Mouse (Mus musculus): ENCODE measurements around the gene Srp54b. TPM values are rescaled to one million over a fixed set of nuclear protein-coding genes. Genes with fewer than 3 reads are reported as not detected.
"Not testable (repeated sequence)": the region's sequence is repeated elsewhere in the genome, so short reads cannot be mapped to it uniquely, and the experiment has no call there.

Gene Srp54b
- polyA plus RNA-seq, 1 experiment from 2014 or later: 62.1 TPM

DNA sequence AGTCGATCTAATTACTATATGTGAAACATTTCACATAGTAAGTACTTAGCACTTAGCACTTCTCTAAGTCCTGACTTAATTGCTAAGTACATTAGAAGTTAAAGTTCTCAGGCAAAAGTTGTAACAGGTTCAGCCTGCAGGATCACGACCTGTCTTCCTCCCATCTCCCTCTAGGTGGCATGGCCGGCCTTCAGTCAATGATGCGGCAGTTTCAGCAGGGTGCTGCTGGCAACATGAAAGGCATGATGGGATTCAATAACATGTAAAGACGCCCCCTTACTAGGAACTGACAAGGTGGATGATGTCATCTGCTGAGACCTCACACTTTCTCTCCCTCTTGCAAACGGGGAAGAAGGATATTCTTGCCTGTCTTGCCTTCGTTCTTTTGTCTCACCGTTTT, 32.8 kb downstream of the Srp54b start:
- not testable (repeated sequence) for H3K4me3 ChIP-seq (ENCODE audit: low read depth, low read length); H3K9ac ChIP-seq (replicated peaks; ENCODE audit: low read length); H3K27ac ChIP-seq (replicated peaks; ENCODE audit: low read depth, low read length); H3K4me2 ChIP-seq (ENCODE audit: low read depth, low read length); H3K36me3 ChIP-seq (replicated peaks; ENCODE audit: control insufficient read depth, insufficient read depth, low read depth, low read length); ATAC-seq (replicated peaks; ENCODE audit: insufficient number of reproducible peaks, low FRiP score, low TSS enrichment, low read depth); DNase-seq (ENCODE audit: low spot score); H3K9me3 ChIP-seq (replicated peaks; ENCODE audit: control insufficient read depth, low read length); H3K27me3 ChIP-seq (ENCODE audit: control insufficient read depth, insufficient read depth, low read length); H3K4me1 ChIP-seq (ENCODE audit: control insufficient read depth, insufficient read depth, low read length)
- WGBS: no CpG with 5 or more reads among the region's 8 CpGs

DNA sequence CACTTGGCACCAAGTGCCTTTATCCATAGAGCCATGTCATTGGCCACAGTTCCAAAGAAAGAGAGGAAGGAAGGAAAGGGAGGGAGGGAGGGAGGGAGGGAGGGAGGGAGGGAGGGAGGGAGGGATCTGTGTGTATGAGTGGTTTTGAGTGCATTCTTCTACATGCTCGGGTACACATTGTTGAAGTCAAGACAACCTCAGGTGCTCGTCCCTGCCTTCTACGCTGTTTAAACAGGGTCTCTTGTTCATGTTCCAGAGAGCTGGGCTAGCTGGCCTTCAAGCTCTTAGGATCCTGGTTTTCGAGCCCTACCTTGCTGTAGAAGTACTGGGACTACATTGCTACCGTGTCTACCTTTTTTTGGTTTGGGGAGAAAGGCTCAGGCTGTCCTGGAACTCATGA, 34.2 kb downstream of the Srp54b start:
- H3K9me3 ChIP-seq (replicated peaks; ENCODE audit: control insufficient read depth, low read length); H3K27ac ChIP-seq (replicated peaks; ENCODE audit: low read depth, low read length): not testable (repeated sequence)
- no CpG with 5 or more reads among the region's 5 CpGs for WGBS

DNA sequence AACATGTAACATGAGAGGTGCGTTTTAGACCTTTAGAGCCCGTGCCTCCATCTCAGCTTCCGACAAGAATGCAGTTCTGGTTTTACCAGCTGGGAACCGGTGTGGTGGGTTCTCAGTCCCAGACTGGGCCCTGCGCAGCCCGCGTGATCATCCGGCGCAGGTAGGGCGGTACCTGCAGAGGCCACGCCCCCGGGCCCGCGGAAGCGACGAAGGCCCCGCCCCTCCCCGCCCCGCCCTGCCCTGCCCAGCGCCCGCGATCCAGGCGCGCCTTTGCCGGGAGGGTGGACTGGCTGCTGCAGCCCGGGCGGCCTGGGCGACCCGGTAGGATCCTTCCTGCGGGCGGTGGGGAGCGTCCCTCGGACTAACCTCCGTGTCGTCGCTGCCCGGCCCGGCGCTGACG, 44.4 kb downstream of the Srp54b start, which contains the start of gene 1700047I17Rik2:
TSS of gene 1700047I17Rik2 (plus strand) at position 287 of the 400 bp plus-strand sequence.
- WGBS: no CpG with 5 or more reads among the region's 40 CpGs
- H3K9me3 ChIP-seq (replicated peaks; ENCODE audit: control insufficient read depth, low read length); H3K9ac ChIP-seq (replicated peaks; ENCODE audit: low read length); DNase-seq (ENCODE audit: low spot score); H3K36me3 ChIP-seq (replicated peaks; ENCODE audit: control insufficient read depth, insufficient read depth, low read depth, low read length); H3K4me2 ChIP-seq (ENCODE audit: low read depth, low read length); H3K4me1 ChIP-seq (ENCODE audit: control insufficient read depth, insufficient read depth, low read length); H3K27me3 ChIP-seq (ENCODE audit: control insufficient read depth, insufficient read depth, low read length); H3K27ac ChIP-seq (replicated peaks; ENCODE audit: low read depth, low read length); H3K4me3 ChIP-seq (ENCODE audit: low read depth, low read length): not testable (repeated sequence)
- peak; percentile 95 for ATAC-seq (replicated peaks; ENCODE audit: insufficient number of reproducible peaks, low FRiP score, low TSS enrichment, low read depth)

More for the DNA sequence above, 34.2 kb downstream of the Srp54b start:
- not testable (repeated sequence) for H3K4me3 ChIP-seq (ENCODE audit: low read depth, low read length); ATAC-seq (replicated peaks; ENCODE audit: insufficient number of reproducible peaks, low FRiP score, low TSS enrichment, low read depth); H3K4me2 ChIP-seq (ENCODE audit: low read depth, low read length); H3K36me3 ChIP-seq (replicated peaks; ENCODE audit: control insufficient read depth, insufficient read depth, low read depth, low read length); DNase-seq (ENCODE audit: low spot score); H3K4me1 ChIP-seq (ENCODE audit: control insufficient read depth, insufficient read depth, low read length); H3K9ac ChIP-seq (replicated peaks; ENCODE audit: low read length); H3K27me3 ChIP-seq (ENCODE audit: control insufficient read depth, insufficient read depth, low read length)

DNA sequence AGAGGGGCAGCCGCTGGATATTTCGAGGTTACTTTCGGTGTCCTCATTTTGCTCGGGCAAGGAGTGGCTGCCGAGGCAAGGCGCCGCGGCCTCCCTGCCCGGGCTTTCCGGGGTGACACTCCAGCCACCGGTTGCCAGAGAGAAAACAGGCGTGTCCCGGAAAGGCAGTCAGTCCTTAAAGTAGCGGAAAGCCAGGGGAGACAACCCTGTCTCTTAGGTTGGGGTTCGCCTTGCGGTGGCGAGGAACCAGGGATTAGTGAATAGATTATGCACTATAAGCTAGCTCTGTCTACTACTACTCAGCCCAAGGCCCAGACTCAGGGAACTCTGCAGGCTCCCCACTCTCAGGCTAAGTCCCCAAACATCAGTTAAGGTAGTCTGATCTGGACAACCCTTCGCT, 44.9 kb downstream of the Srp54b start:
- ATAC-seq (replicated peaks; ENCODE audit: insufficient number of reproducible peaks, low FRiP score, low TSS enrichment, low read depth): peak; percentile 42; the same call in 1 of the 2 replicates
- DNase-seq (ENCODE audit: low spot score): not testable (repeated sequence)
- no CpG with 5 or more reads among the region's 18 CpGs for WGBS

DNA sequence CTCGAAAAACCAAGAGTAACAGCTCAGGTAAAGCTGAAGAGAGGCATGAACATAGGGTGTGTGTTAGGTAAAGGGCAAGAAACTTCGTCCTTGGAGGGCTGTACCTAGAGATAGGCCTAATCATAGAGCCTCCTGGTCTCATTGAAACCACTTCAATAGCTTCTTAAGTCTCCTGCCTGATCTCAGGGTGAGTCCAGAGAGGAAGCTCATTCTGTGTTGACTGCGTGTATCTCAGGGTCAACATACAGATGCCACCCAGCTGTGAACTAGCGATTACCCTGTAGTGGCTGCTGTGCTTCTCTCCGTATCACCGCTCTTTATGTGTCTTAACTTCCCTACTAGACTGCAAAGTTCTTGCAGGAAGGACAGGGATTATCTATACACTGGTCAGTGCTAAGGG, 58.0 kb downstream of the Srp54b start:
- H3K4me1 ChIP-seq (ENCODE audit: control insufficient read depth, insufficient read depth, low read length); H3K4me2 ChIP-seq (ENCODE audit: low read depth, low read length); H3K36me3 ChIP-seq (replicated peaks; ENCODE audit: control insufficient read depth, insufficient read depth, low read depth, low read length); H3K4me3 ChIP-seq (ENCODE audit: low read depth, low read length); H3K27me3 ChIP-seq (ENCODE audit: control insufficient read depth, insufficient read depth, low read length); H3K9me3 ChIP-seq (replicated peaks; ENCODE audit: control insufficient read depth, low read length); DNase-seq (ENCODE audit: low spot score); H3K9ac ChIP-seq (replicated peaks; ENCODE audit: low read length); H3K27ac ChIP-seq (replicated peaks; ENCODE audit: low read depth, low read length); ATAC-seq (replicated peaks; ENCODE audit: insufficient number of reproducible peaks, low FRiP score, low TSS enrichment, low read depth): not testable (repeated sequence)
- no CpG with 5 or more reads among the region's 6 CpGs for WGBS

More for the DNA sequence above, 44.9 kb downstream of the Srp54b start:
- not testable (repeated sequence) for H3K27me3 ChIP-seq (ENCODE audit: control insufficient read depth, insufficient read depth, low read length); H3K4me2 ChIP-seq (ENCODE audit: low read depth, low read length); H3K27ac ChIP-seq (replicated peaks; ENCODE audit: low read depth, low read length); H3K36me3 ChIP-seq (replicated peaks; ENCODE audit: control insufficient read depth, insufficient read depth, low read depth, low read length); H3K4me1 ChIP-seq (ENCODE audit: control insufficient read depth, insufficient read depth, low read length); H3K9ac ChIP-seq (replicated peaks; ENCODE audit: low read length); H3K4me3 ChIP-seq (ENCODE audit: low read depth, low read length); H3K9me3 ChIP-seq (replicated peaks; ENCODE audit: control insufficient read depth, low read length)

DNA sequence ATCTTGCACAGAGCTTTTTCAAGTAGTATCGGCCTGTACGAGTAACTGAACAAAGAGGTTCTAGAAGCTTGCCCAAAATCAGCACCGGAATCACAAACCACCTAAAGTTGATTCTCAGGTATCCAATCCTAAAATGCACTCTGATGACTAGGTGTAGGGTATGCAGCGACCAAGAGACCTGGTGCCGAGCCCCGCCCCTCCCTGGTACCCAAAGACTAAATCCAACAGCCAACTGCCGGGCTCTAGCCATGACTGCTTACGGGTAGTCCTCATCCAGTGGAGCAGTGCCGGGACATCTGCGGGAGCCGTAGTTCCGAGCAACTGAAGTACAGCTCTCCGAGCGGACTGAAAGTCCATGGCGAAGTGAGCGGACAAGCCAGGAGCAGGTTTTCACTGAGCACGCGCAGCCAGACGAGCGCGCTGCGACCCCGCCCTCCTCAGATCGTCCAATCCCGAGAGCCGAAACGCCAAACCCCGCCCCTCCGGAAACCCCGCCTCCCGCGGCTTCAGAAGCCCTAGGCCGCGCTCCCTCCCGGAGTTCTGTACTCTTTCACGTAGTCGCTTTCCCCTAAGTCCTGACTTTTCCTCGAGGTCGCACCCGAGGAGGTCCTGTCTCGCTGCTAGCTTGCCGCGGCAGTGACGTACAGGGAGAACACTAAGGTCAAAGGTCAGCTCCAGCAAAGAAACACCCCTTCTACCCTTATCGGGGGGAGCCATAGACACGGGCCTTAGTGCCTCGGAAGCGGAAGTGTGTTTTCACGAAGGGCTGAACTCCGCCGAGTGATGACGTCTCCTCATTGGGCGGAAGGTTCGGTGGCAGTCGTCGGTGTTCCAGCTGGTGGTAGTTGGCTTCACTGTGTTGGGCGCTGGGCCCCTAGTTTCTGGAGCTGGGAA, 75.0 kb downstream of the Srp54b start, which contains the start of gene Srp54c:
TSS of gene Srp54c (plus strand) at position 543 of the 894 bp plus-strand sequence.
- H3K4me3 ChIP-seq (ENCODE audit: low read depth, low read length): peak within 1 kb of the TSS; percentile 29
- not testable (repeated sequence) for DNase-seq (ENCODE audit: low spot score); H3K9ac ChIP-seq (replicated peaks; ENCODE audit: low read length); H3K4me2 ChIP-seq (ENCODE audit: low read depth, low read length); H3K27ac ChIP-seq (replicated peaks; ENCODE audit: low read depth, low read length); H3K9me3 ChIP-seq (replicated peaks; ENCODE audit: control insufficient read depth, low read length); H3K36me3 ChIP-seq (replicated peaks; ENCODE audit: control insufficient read depth, insufficient read depth, low read depth, low read length); H3K4me1 ChIP-seq (ENCODE audit: control insufficient read depth, insufficient read depth, low read length); H3K27me3 ChIP-seq (ENCODE audit: control insufficient read depth, insufficient read depth, low read length)
- ATAC-seq (replicated peaks; ENCODE audit: insufficient number of reproducible peaks, low FRiP score, low TSS enrichment, low read depth): peak; percentile 98
- WGBS: no CpG with 5 or more reads among the region's 57 CpGs

DNA sequence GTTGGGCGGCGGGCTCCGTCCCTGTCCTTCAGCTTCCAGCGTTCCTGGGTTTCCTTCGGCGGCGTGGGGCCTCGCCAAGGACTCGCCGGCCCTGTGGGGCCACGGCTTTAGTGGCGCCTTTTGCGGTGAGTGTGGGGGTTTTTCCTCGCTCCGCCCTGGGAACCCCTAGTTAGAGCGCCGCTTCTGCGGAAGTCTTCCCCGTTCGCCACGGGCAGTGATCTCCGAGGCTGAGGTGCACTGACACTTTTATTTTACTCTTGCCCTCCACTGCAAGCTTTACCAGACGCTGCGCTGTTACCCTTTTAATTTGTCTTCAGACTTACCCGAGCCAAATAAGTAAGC, 75.6 kb downstream of the Srp54b start:
- not testable (repeated sequence) for H3K4me1 ChIP-seq (ENCODE audit: control insufficient read depth, insufficient read depth, low read length); DNase-seq (ENCODE audit: low spot score); ATAC-seq (replicated peaks; ENCODE audit: insufficient number of reproducible peaks, low FRiP score, low TSS enrichment, low read depth); H3K9ac ChIP-seq (replicated peaks; ENCODE audit: low read length); H3K9me3 ChIP-seq (replicated peaks; ENCODE audit: control insufficient read depth, low read length); H3K4me2 ChIP-seq (ENCODE audit: low read depth, low read length); H3K27ac ChIP-seq (replicated peaks; ENCODE audit: low read depth, low read length); H3K27me3 ChIP-seq (ENCODE audit: control insufficient read depth, insufficient read depth, low read length); H3K36me3 ChIP-seq (replicated peaks; ENCODE audit: control insufficient read depth, insufficient read depth, low read depth, low read length)
- H3K4me3 ChIP-seq (ENCODE audit: low read depth, low read length): peak overlapping the region; percentile 29
- WGBS: 0% methylated on average over 8 of the region's 25 CpGs

Measured in embryonic facial prominence, embryonic 11.5 days (tissue).